Mouse (Mus musculus): ENCODE measurements at regions not wholly inside any gene's neighbourhood (a gene's known extent, or its start where the extent isn't known, plus 50 kb on each side); places are given as distances from the start of the nearest gene placed in this dataset.

GRCm38 (mm10) chr1:194548661-194549060 lies 69.4 kb upstream of the Plxna2 start:
- no peak for TF ChIP-seq POLR2A (IDR thresholded peaks at IDR 0.05; ENCODE audit: borderline replicate concordance, extremely low read depth, insufficient read depth, insufficient read length, poor library complexity, severe bottlenecking)
- TF ChIP-seq CTCF (IDR thresholded peaks at IDR 0.05; ENCODE audit: borderline replicate concordance, extremely low read depth, insufficient read depth, insufficient read length), result no peak
